Mouse (Mus musculus): Measurements from ENCODE around the gene Izumo4.

- TF ChIP-seq POLR2AphosphoS2 (IDR thresholded peaks at IDR 0.05; ENCODE audit: insufficient read length, low read depth) (no peak), MAX (IDR thresholded peaks at IDR 0.05; ENCODE audit: low read depth) (no peak), POLR2A (IDR thresholded peaks at IDR 0.05; ENCODE audit: insufficient read length, low read depth) (no peak), MYOG (IDR thresholded peaks at IDR 0.05; ENCODE audit: control insufficient read depth in 1 of 3, insufficient read depth in 1 of 3, insufficient read length in 2 of 3, low read depth in 2 of 3) (no peak), REST (IDR thresholded peaks at IDR 0.05; ENCODE audit: insufficient read depth, insufficient read length) (no peak)
These were observed 50.2 kb downstream of the Izumo4 start for GRCm38 (mm10) chr10:80752079-80752625.

All from myocyte (in vitro differentiated cells).